Mouse (Mus musculus): ENCODE data around the gene Gm42674. TPM values are rescaled to one million over a fixed set of nuclear protein-coding genes. Genes with fewer than 3 reads are reported as not detected.
A peak's percentile ranks its signal among the peaks of the same experiment; 100 is the strongest.

Gm42674 gene
- total RNA-seq, 2 experiments from 2014 or later, result not detected

GRCm38 (mm10) chr3:90585595-90585994, 16.1 kb upstream of the Gm42674 start:
- peak; percentile 85 for TF ChIP-seq CTCF (IDR thresholded peaks at IDR 0.05)
- intact Hi-C loops (cut with DNase I), result loop anchor here (1.0 to 2.0 kb wide), 2 partner anchors 65 to 77 kb away; partner anchors contain the start of gene Chtop
- H3K4me3 ChIP-seq, result no peak overlapping the region
- H3K27ac ChIP-seq, result peak overlapping the region; percentile 77; the same call in 1 of the 2 replicates
- DNase-seq (ENCODE audit: extremely low spot score in 1 of 2, low spot score in 2 of 2), result peak; percentile 70 to 77

GRCm38 (mm10) chr3:90586016-90586643, 15.6 kb upstream of the Gm42674 start:
- H3K27ac ChIP-seq, result peak overlapping the region; percentile 77
- intact Hi-C loops (cut with DNase I), result loop anchor here (1.0 to 2.0 kb wide), 2 partner anchors 19 to 29 kb away; no protein-coding TSS in a partner anchor
- DNase-seq (ENCODE audit: extremely low spot score in 1 of 2, low spot score in 2 of 2), result no peak

GRCm38 (mm10) chr3:90586906-90587305, 14.8 kb upstream of the Gm42674 start:
- peak in 1 of 2 experiments; percentile 51 for DNase-seq (ENCODE audit: extremely low spot score in 1 of 2, low spot score in 2 of 2)
- TF ChIP-seq CTCF (IDR thresholded peaks at IDR 0.05), result no peak

More at GRCm38 (mm10) chr3:90586016-90586643, 15.6 kb upstream of the Gm42674 start:
- H3K4me3 ChIP-seq, result no peak overlapping the region
- TF ChIP-seq CTCF (IDR thresholded peaks at IDR 0.05), result no peak

GRCm38 (mm10) chr3:90587361-90588101, 14.2 kb upstream of the Gm42674 start:
- peak in 1 of 2 experiments; percentile 39 for DNase-seq (ENCODE audit: extremely low spot score in 1 of 2, low spot score in 2 of 2)
- TF ChIP-seq CTCF (IDR thresholded peaks at IDR 0.05), result no peak
- Histone ChIP-seq H3K4me3 (no peak overlapping the region), H3K27ac (peak overlapping the region; percentile 77)
- intact Hi-C loops (cut with DNase I), result loop anchor here (1.0 to 2.0 kb wide), 2 partner anchors 17 to 25 kb away; partner anchors contain the start of gene S100a6

More at GRCm38 (mm10) chr3:90586906-90587305, 14.8 kb upstream of the Gm42674 start:
- intact Hi-C loops (cut with DNase I), result loop anchor here (1.0 to 2.0 kb wide), 3 partner anchors 18 to 28 kb away; partner anchors contain the start of gene S100a6
- H3K4me3 ChIP-seq, result no peak overlapping the region
- H3K27ac ChIP-seq, result peak overlapping the region; percentile 77

- no peak for TF ChIP-seq CTCF (IDR thresholded peaks at IDR 0.05)
- Histone ChIP-seq H3K27ac (no peak overlapping the region), H3K4me3 (no peak overlapping the region)
- no peak for DNase-seq (ENCODE audit: extremely low spot score in 1 of 2, low spot score in 2 of 2)
- intact Hi-C loops (cut with DNase I), result no loop called here
Measured at GRCm38 (mm10) chr3:90589390-90589789, 12.3 kb upstream of the Gm42674 start.

- Histone ChIP-seq H3K4me3 (no peak within 1 kb of the TSS), H3K27ac (no peak within 1 kb of the TSS)
- no peak for TF ChIP-seq CTCF (IDR thresholded peaks at IDR 0.05)
- DNase-seq (ENCODE audit: extremely low spot score in 1 of 2, low spot score in 2 of 2), result no peak
- intact Hi-C loops (cut with DNase I), result no loop called here
Measured at GRCm38 (mm10) chr3:90589947-90590346, 11.8 kb upstream of the Gm42674 start, which contains the start of gene S100a2. TSS of gene S100a2 (plus strand) at chr3:90590247.

- H3K4me3 ChIP-seq, result no peak overlapping the region
- intact Hi-C loops (cut with DNase I), result no loop called here
- no peak for DNase-seq (ENCODE audit: extremely low spot score in 1 of 2, low spot score in 2 of 2)
- H3K27ac ChIP-seq, result no peak overlapping the region
- TF ChIP-seq CTCF (IDR thresholded peaks at IDR 0.05), result no peak
Measured at GRCm38 (mm10) chr3:90594466-90594865, 7.2 kb upstream of the Gm42674 start.

GRCm38 (mm10) chr3:90595556-90595955, 6.1 kb upstream of the Gm42674 start:
- intact Hi-C loops (cut with DNase I), result no loop called here
- Histone ChIP-seq H3K4me3 (no peak overlapping the region), H3K27ac (no peak overlapping the region)
- no peak for DNase-seq (ENCODE audit: extremely low spot score in 1 of 2, low spot score in 2 of 2)
- no peak for TF ChIP-seq CTCF (IDR thresholded peaks at IDR 0.05)

GRCm38 (mm10) chr3:90596810-90597209, 4.9 kb upstream of the Gm42674 start:
- no peak for TF ChIP-seq CTCF (IDR thresholded peaks at IDR 0.05)
- no peak overlapping the region for H3K4me3 ChIP-seq
- intact Hi-C loops (cut with DNase I), result no loop called here
- no peak overlapping the region for H3K27ac ChIP-seq
- DNase-seq (ENCODE audit: extremely low spot score in 1 of 2, low spot score in 2 of 2), result no peak

- no peak for DNase-seq (ENCODE audit: extremely low spot score in 1 of 2, low spot score in 2 of 2)
- no peak for TF ChIP-seq CTCF (IDR thresholded peaks at IDR 0.05)
- H3K27ac ChIP-seq, result no peak overlapping the region
- H3K4me3 ChIP-seq, result no peak overlapping the region
- intact Hi-C loops (cut with DNase I), result no loop called here
Measured at GRCm38 (mm10) chr3:90597736-90598135, 4.0 kb upstream of the Gm42674 start.

GRCm38 (mm10) chr3:90598212-90598611, 3.5 kb upstream of the Gm42674 start:
- no peak for DNase-seq (ENCODE audit: extremely low spot score in 1 of 2, low spot score in 2 of 2)
- Histone ChIP-seq H3K27ac (no peak overlapping the region), H3K4me3 (no peak overlapping the region)
- intact Hi-C loops (cut with DNase I), result no loop called here
- TF ChIP-seq CTCF (IDR thresholded peaks at IDR 0.05), result no peak

- no peak for DNase-seq (ENCODE audit: extremely low spot score in 1 of 2, low spot score in 2 of 2)
- H3K27ac ChIP-seq, result no peak overlapping the region
- no peak for TF ChIP-seq CTCF (IDR thresholded peaks at IDR 0.05)
- no peak overlapping the region for H3K4me3 ChIP-seq
- intact Hi-C loops (cut with DNase I), result no loop called here
Measured at GRCm38 (mm10) chr3:90599401-90599800, 2.3 kb upstream of the Gm42674 start.

Data from left cerebral cortex, adult 2 months (tissue).